Mouse (Mus musculus): ENCODE data around the gene Ctbp1.
A peak's percentile ranks its signal among the peaks of the same experiment; 100 is the strongest.

The Ctbp1 gene

DNA sequence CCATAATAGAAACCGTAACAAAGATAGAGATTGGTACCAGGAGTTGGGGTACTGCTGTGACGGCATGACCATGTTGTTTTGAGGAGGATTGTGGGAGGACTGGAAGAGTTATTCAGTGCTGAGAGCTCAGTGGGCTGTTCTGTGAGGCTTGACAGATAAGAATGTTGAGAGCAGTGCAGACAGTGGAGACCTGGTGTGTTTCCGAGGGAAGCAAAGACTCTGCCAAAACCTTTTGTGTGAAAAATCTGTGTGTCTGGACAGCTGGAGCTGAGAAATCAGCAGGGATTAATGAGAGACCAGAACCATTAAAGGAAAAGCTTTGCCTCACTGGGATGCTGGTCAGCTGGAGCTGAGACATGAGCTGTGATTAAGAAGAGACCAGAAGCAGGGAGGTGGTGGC, 34.9 kb downstream of the Ctbp1 start:
- DNase-seq, result no peak

DNA sequence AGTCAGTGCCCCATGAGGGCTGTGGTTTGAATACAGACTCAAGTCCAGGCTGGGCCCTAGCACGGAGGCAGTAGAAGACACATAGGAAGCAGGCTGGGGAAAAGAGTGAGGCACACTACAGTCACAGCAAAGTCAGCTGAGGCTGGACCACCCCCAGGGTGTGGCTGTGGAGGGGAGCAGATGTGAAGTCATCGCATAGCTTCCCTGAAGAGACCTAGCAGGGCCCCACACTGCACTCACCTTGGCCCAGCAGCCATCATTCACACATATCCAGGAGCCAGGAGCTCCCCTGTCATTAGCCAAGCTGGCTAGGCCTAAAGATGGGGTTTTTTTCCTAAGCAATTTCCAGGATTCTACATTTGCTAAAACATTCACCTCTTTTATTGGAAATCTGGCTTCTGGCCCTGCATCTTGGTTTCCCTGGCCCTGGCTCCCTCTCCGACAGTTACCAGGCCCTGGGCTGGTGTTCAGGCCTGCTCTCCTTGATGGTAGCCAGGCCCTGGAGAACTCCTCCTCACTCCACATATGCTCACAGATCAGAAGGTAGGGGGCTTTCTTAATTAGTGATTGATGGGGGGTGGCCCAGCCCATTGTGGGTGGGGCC, 35.6 kb downstream of the Ctbp1 start:
- DNase-seq, result no peak

DNA sequence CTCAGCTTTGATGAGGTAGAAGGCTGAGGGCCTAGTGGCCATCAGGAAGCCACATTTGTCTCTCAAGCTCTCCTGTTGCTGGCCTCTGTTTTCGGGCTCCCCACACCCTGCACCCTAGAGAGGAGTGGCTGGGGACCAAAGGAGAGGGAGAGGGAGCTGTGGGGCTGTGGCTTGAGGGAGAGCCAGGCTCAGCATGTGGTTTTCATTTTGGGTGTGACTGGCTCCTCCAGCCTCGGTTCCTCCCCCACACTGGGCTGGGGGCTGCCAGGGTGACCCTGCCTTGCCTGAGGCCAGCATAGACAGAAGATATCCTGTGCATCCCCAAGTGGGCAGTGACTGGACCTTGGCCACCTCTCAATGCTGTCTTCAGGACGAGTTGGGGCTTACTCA, 36.5 kb downstream of the Ctbp1 start:
- DNase-seq, result no peak

DNA sequence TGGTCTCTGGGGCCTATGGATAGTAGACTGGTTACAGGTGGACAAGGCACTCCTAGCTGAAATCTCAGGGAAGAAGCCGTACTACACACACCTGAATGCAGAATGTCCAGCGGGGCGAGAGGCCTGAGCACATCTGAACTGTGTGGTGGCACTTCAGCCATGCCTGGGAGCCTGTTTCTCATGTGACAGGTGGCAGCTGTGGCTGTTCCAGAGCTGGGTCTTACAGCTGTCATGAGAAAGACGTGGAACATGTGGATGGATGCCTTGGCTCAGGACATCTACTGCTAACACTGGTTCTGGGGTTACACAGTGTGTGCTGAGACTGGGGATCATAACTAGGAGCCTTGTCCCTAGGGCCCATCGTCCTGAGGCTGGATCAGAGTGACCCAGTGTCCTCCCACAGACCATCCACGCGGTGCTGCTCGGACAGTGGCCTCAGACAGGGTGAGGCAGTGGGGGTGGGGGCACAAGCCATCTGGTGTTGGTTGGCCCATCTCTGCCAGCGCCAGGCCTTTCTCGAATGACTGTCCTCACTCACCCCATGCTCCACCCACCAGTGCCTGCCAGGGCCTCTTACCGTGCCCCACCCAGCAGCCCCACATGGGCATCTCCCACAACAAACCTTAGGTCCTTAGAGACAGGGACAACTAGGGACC, 37.1 kb downstream of the Ctbp1 start:
- no peak for DNase-seq

DNA sequence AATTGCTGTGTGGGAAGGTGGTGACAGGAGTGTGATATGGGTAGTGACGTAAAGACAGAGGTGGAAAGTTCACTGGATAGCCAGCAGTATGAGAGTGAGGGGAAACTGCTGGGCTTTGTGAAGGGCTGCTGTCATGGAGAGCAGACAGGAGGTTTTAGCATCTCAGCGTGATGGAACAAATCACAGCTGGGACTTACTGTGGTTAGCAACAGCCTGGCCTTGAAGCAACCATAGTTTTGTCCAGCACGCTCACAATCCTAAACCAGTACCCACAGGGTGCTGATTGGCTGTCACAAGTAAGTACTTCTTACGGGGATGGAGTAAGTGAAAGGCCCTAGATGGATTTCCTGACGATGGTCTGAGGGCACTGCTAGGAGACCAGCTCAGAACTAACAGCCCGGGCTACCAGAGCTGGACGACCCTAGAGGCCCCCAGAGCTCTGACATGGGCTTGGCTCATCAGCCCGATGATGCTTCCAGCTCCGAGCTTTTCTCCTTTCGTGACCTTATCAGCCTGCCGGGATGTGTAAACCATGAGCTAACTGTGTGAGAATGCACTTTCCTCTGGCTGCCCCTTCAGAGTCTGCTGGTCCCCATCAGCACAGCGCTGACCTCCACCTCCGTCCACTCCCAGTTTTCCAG, 40.3 kb downstream of the Ctbp1 start:
- no peak for DNase-seq

DNA sequence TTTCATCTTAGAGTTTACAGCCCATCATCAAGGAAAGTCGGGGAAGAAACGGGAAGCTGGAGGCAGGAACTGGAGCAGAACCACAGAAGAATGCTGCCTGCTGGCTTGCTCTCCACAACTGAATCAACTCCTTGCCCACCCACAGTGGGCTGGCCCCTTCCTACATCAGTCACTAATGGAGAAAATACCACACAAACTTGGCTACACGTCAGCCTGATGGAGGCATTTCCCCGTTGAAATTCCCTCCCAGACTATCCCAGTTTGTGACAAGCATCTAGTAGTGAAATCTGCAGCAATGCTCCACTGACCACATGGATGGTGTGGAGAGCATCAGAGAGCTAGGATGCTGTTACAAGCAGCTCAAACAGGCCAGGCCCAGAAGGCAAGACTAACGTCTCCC, 42.0 kb downstream of the Ctbp1 start:
- DNase-seq, result no peak

DNA sequence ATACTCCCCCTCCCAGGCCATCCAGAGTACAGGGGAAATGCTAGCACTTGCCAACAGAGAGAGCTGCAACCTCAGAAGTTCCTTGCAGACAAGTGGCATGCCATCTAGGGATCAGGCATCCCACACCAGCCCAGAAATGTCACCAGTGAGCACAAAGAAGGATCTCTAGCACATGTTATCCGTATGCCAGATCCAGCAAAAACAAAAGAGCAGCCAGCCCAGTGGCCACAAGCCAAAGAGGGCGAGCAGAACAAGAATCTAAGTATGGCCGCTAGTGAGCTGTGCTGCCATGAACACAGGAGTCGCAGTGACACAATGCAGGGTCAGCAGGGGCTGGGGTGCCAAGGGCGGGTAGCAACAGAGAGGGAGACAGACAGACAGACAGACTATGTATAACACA, 44.5 kb downstream of the Ctbp1 start:
- no peak for DNase-seq

DNA sequence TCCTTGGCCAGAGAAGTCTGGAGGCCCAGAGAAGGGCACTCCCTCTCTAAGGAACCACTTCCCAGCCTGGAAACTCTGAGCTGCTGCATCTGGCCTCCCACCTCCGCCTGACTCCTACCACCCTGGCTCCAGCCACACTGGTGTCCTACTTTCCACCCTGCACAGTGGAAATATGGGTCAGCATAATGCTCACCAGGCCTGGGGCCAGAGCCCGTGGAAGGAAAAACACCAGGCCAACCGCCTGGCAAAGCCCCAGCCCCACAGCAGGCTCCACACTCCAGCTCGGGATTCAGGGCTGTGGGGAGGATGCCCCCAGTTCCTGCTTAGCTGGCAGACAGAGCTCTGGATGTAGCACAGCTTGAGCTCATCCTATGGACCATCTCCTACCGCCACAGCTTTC, 46.4 kb downstream of the Ctbp1 start:
- DNase-seq, result no peak

DNA sequence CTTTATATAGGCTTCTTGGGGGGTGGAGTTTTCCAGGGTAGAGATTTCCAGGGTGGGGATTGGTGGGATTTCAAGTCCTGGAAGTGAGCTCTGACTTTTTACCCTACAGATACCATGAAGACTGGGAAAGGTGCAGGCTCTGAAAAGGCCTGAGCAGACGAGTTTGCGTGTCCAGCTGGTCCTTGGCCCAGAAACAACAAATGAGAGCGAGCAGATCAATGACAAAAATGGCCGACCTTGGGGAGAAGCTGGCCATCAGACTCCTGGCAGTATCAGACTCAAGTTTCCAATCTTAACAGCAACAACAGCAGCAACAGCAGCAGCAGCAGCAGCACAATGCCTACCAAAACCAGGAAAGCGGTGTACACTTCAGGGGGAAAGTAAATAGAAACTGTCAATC, 49.1 kb downstream of the Ctbp1 start:
- DNase-seq, result no peak

DNA sequence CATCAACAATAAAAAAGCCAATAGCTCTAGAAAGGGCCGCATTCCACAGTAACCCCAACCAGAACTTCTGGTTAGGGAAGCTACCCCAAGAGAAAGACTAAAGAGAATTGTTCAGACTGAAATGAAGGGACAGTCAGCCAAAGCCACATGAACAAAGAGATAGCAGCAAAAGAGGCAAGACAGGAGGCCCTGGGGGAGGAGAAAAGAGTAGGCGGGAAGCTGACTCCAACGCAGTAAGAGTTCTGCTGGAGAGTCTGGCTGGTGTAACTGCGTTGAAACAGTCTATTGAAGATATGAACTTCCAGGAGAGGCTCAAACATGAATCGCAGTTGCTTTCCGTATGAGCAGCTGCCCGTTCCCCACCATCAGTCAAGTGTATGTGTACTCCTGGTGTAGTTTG, 50.3 kb downstream of the Ctbp1 start:
- DNase-seq, result no peak

DNA sequence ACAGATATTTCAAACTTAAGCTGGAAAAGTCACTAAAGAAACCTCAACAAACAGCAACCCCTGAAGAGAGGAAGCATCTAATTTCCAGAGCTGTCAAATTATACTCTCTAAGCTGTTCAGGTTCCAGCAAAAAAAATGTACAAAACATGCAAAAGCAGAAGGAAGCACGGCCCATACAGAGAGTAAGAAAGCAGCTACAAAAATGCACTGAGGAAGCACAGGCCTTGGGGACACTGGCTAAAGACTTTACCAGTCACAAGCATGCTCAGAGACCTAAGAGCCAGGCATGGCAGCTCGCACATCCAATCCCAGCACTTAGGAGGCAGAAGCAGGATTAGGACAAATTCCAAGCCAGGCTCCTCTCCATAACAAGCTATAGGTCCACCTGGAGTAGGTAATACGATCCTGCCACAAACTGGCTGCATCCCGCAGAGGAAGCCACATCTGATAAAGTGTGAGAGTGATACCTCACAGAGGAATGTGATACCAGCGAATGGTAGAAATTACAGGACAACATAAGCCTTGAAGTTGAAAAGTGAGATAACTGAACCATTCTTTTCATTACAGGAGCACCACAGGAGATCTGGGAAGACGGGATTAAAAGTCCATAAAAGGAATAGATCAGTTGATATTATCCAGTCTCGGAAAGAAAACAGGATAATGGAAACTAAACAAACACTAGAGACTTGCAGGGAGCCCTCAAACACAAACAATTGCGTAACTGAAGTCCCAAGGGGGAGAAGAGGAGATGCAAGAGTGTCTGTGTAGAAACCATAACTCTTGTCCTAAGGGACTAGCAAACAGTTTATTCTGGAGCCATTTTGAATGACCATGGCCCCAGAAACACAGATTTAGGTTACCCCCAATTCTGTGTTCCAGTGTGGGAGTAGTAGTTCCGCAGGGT, 51.7 kb downstream of the Ctbp1 start:
- no peak for DNase-seq

DNA sequence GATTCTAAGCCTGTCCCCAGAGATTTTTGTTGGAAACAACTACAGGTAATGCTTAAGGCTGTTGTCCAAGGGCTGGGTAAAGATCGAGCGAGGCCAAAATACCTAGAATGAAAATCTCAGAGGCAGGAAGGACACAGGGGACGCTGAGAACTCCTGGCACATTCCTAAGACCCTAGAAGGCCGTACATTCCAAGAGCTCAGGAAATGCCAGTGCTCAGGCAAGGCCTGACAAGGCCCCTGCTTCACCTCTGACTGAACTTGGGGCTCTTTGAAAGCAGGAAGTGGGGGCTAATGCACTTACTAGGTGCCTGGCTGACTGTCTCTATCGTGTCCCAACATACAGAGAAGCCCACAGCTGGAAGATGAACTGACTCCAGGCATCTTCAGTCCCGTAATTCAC, 52.4 kb downstream of the Ctbp1 start:
- DNase-seq, result no peak

DNA sequence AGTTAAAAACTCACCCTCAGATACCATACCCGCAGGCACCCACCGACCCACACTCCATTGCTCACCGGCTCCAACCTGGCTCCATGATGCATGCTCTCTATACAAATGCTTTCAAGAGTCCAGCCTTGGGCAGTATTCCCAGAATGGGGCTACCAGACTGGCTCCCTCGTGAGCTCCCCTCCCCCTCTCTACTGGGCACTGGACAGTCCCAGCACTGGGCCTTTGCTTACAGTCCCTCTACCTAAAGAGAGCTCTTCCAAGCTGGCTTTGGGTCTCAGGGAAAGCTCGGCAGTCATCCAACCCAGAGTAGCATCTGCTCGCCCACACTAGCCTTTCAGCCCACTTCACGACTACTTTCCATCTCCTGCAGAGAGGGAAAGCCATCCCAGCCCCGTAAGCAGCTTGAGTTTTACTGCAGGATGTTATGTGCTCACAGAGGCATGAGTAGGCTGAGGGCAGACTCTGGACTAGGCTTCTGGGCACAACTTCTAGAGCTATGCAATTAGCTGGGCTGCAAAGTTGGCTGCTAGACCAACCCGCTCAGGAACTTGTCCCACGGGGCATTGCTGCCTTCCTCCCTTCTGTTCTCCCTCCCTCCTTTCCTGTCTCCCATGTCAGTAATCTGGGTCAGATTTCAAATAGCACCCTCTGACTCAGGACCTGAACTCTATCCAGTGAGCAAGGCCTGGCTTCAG, 54.3 kb downstream of the Ctbp1 start:
- peak; percentile 16 for DNase-seq

DNA sequence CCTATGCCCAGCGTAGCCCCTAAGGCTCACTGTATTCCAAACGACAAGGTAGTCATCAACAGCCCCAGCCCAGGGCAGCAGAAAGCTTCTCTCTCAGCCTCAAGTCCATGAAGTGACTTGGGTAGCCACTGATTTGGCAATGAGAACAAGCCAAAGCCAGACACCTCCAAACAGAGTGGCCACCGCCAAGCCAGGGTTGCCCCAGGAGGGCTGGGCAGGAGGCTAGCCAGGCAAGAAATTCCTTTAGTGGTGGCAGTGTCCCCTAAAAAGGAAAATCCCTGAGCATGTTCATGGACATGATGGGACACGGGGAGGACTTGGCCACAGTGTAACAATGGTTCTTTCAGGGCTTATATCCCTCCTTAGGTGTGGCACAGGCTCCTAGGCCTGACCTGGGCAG, 55.0 kb downstream of the Ctbp1 start:
- DNase-seq, result no peak

DNA sequence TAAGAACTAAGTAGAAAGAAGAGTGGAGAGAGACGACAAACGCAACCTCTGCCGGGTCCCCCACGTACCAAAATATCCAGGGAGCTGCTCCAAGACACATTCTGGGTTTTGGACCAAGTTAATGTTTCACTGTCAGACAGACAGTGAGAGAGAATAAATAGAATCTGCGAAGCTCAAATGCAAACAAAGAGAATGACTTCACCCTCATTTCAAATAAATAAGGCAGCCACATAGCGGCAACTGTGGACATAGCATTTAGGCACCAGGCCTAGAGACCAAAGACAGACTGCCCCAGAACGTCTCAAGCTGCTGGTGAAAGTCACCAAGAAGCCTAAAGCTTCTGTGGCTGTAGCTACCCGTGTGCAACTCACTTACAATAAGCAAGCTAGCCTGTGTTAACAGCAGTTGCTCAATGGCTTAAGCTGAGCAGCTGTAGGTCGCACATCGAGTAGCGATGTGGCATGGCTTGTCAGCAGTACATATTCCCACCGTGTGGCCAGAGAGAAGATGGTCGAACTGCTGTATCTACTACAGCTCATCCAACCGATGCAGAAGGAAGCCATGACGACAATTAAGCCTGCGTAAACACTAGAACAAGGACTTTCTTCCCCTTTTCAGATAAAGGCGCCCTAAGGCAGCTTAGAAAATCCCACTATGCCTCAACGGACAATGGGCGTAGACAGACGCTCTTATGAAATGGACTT, 55.9 kb downstream of the Ctbp1 start:
- no peak for DNase-seq

DNA sequence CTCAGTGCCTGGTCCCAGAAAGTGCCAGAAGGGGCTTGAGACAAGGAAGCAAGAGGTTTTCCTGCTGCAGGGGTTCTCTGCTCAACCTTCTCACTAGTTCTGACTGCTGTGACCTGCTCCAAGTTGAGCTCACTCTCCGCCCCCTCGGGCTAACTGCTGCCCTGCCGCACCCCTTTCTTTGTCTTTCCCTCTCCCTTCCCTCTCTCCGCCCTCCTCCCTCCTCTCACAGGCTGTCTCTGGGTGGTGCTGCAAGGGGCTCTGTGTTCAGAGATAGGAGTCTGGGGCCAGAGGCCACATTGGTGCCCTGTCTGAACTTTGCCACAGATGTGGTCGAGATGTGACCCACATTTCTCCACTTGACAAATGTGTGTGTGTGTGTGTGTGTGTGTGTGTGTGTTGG, 56.7 kb downstream of the Ctbp1 start, which contains the start of gene Spon2:
Gene Spon2, minus strand, starts transcription at position 375 of the 400 bp plus-strand sequence.
- no peak for DNase-seq

DNA sequence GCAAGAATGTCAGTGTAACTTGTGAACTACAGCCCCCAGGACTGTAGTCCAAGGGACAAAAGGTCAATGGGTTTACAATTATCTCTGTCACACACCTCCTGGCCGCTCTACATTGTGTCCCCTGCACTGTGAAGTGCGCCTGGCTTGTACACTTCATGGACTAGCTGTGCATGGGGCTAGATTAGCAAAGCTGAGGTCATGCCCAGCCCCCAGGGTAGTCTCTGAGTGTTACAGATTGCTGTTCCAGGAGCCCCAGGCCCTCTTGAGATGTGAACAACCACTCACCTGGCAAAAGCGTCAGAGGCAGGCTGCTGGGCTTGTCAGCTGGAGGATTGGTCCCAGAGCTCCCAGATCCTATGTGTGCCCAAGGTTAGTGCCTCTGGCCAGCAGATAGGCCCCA, 57.1 kb downstream of the Ctbp1 start:
- no peak for DNase-seq

DNA sequence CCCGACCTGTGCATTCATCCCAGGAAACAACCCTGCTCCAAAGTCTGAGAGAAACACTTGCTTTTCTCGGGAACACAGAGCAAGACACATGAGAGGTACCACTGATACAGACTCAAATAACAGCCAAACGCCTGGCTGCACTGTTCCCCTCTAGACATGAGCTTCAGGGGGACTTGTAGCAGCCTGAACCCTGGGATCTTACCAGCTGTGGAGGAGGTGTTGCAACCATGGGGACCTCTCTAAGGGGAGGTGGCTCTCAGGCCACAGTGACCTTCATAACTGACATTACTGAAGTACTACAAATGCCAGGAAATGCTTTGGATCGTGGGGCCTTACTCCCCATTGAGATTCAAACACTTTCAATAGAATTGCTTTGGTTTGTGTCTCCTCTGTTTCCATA, 60.1 kb downstream of the Ctbp1 start:
- no peak for DNase-seq

DNA sequence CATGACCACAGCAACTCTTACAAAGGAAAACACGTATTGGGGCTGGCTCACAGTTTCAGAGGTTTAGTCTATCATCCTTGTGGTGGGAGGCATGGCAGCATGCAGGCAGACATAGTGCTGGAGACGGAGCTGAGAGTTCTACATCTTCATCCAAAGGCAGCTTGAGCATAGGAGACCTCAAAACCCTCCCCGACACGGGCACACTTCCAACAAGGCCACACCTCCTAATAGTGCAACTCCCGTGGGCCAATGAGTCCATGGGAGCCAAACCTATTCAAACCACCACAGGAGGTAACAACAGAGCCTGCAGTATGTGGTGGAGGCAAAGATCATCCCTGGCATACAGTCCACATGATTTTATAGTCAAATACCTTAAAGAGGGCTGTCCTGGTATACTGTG, 63.5 kb downstream of the Ctbp1 start:
- no peak for DNase-seq

DNA sequence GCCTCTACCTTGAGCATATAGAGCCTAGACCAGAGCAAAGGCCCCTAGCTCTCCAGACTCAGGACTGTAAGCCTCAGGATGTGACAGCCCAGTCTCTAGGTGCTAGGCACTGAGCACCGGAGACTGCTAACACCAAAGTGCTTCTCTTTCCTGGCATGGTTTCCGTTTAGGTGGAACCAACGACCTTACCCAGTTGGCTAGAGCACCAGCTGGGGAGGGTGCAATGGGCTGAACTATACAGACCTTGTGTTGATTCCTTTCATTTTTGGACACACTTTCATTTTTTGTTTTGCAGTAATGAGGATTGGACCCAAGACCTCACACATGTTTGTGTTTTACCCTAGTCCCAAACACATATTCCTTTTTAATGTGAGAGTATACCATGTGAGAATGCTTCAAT, 64.3 kb downstream of the Ctbp1 start:
- DNase-seq, result no peak

DNA sequence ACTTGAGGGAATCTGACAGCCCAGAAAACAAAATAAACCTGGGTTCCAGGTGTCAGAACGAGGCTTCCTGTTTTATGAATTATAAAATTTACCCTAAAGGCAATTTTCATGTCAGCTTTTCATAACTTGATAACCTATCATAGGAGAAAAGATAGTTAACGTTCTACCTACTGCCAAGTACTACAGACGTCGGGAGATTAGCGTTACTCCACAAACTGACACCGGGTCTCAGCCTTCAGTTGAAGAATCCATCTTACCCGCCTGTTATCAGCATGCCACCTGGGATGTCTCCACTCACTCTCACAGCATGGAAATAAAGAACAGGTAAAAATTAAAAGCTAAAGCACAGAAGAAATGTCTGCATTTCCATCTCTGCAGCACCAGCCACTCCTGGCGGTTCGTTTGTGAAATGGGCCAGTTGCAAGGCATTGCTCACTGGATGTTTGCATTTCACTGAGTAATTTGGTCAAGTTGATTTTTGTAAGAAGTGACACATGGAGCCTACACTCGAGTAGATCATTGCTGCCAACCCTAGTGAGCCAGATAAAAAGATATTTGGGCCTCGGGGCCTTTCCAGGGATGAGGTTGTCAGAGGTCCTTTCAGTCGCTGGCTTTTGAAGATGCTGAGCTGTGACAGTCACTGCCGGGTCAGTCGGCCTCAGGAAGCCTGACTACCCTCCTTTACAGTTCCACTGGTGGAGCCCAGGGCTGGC, 66.1 kb downstream of the Ctbp1 start:
- no peak for DNase-seq

DNA sequence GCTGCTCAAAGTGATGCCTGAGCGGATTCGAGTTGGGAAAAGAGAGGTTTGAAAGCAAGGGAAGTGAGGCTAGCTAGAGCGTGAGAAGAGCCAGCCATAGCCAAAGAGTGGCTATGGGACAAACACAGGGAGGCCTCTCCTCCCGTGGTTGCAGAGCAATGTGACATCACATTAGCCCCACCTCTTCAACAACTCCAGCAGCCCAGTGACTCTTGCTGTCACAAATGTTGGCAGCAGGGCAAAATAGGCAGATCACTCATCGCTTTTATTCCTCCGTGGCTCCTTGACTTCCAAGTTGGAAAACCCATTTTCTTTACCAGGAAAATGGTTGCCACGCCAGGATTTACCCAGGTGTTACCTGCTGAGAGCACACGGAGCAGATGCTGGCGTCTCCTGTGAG, 67.7 kb downstream of the Ctbp1 start:
- no peak for DNase-seq

Data from layer of hippocampus, adult 9-11 months (tissue).